Mouse (Mus musculus): ENCODE data around the gene Pkp4. TPM values are rescaled to one million over a fixed set of nuclear protein-coding genes. Genes with fewer than 3 reads are reported as not detected.

The Pkp4 gene
- polyA plus RNA-seq, 1 experiment from 2014 or later = 28.2 TPM

GRCm38 (mm10) chr2:59162285-59162600 is 1.6 kb downstream of the Pkp4 start:
- no peaks in the 10 kb centered on the region for H3K27me3 ChIP-seq (ENCODE audit: control insufficient read depth, insufficient read depth, low read depth, low read length)
- peak overlapping the region; percentile 97; the same call in 1 of the 2 replicates for H3K27ac ChIP-seq (ENCODE audit: low read length)
- WGBS = 16% methylated on average over 8 of the region's 8 CpGs
- no peak for ATAC-seq (ENCODE audit: low read depth)
- H3K9me3 ChIP-seq (ENCODE audit: control insufficient read depth, low read length) = no peaks in the 10 kb centered on the region
- peak overlapping the region; percentile 98 for H3K4me3 ChIP-seq (ENCODE audit: low read length)
- H3K36me3 ChIP-seq (ENCODE audit: control insufficient read depth, insufficient read depth, low read length) = no peaks in the 10 kb centered on the region
- peak overlapping the region; percentile 73 for H3K4me2 ChIP-seq (ENCODE audit: low read depth, low read length)
- H3K9ac ChIP-seq (ENCODE audit: low read length) = peak overlapping the region; percentile 93
- H3K4me1 ChIP-seq (replicated peaks; ENCODE audit: control insufficient read depth, insufficient read depth, low read length) = peaks cover 17% of the 10 kb centered on the region; the same call in 1 of the 2 replicates

- Histone ChIP-seq H3K9me3 (ENCODE audit: control insufficient read depth, low read length) (no peaks in the 10 kb centered on the region), H3K27ac (ENCODE audit: low read length) (peak overlapping the region; percentile 32; the same call in 1 of the 2 replicates), H3K36me3 (ENCODE audit: control insufficient read depth, insufficient read depth, low read length) (0 out of 2 replicates have a peak, but pooled peaks cover 2% of the 10 kb centered on the region), H3K4me1 (replicated peaks; ENCODE audit: control insufficient read depth, insufficient read depth, low read length) (peaks cover 31% of the 10 kb centered on the region), H3K9ac (ENCODE audit: low read length) (no peak overlapping the region), H3K4me2 (ENCODE audit: low read depth, low read length) (no peak overlapping the region), H3K4me3 (ENCODE audit: low read length) (no peak overlapping the region), H3K27me3 (ENCODE audit: control insufficient read depth, insufficient read depth, low read depth, low read length) (no peaks in the 10 kb centered on the region)
- WGBS = 57% methylated on average over 4 of the region's 4 CpGs
- ATAC-seq (ENCODE audit: low read depth) = no peak
These were observed 6.3 kb downstream of the Pkp4 start for GRCm38 (mm10) chr2:59166976-59167375.

- Histone ChIP-seq H3K9ac (ENCODE audit: low read length) (no peak overlapping the region), H3K4me2 (ENCODE audit: low read depth, low read length) (no peak overlapping the region), H3K9me3 (ENCODE audit: control insufficient read depth, low read length) (no peaks in the 10 kb centered on the region), H3K4me3 (ENCODE audit: low read length) (no peak overlapping the region), H3K27ac (ENCODE audit: low read length) (peak overlapping the region; percentile 32), H3K27me3 (ENCODE audit: control insufficient read depth, insufficient read depth, low read depth, low read length) (no peaks in the 10 kb centered on the region), H3K36me3 (ENCODE audit: control insufficient read depth, insufficient read depth, low read length) (0 out of 2 replicates have a peak, but pooled peaks cover 2% of the 10 kb centered on the region), H3K4me1 (replicated peaks; ENCODE audit: control insufficient read depth, insufficient read depth, low read length) (peaks cover 31% of the 10 kb centered on the region)
- peak; percentile 55 for ATAC-seq (ENCODE audit: low read depth)
- WGBS = 53% methylated on average over 4 of the region's 4 CpGs
These were observed 7.2 kb downstream of the Pkp4 start for GRCm38 (mm10) chr2:59167830-59168229.

GRCm38 (mm10) chr2:59169572-59170207 is 9.0 kb downstream of the Pkp4 start:
- H3K4me2 ChIP-seq (ENCODE audit: low read depth, low read length) = peak overlapping the region; percentile 30; the same call in 1 of the 2 replicates
- H3K36me3 ChIP-seq (ENCODE audit: control insufficient read depth, insufficient read depth, low read length) = 0 out of 2 replicates have a peak, but pooled peaks cover 2% of the 10 kb centered on the region
- H3K27ac ChIP-seq (ENCODE audit: low read length) = peak overlapping the region; percentile 62; the same call in 1 of the 2 replicates
- H3K27me3 ChIP-seq (ENCODE audit: control insufficient read depth, insufficient read depth, low read depth, low read length) = no peaks in the 10 kb centered on the region
- no peak overlapping the region for H3K4me3 ChIP-seq (ENCODE audit: low read length)
- no peak overlapping the region for H3K9ac ChIP-seq (ENCODE audit: low read length)
- peaks cover 34% of the 10 kb centered on the region for H3K4me1 ChIP-seq (replicated peaks; ENCODE audit: control insufficient read depth, insufficient read depth, low read length)
- H3K9me3 ChIP-seq (ENCODE audit: control insufficient read depth, low read length) = no peaks in the 10 kb centered on the region
- no peak for ATAC-seq (ENCODE audit: low read depth)
- 45% methylated on average over 9 of the region's 9 CpGs for WGBS

GRCm38 (mm10) chr2:59170208-59170589 is 9.5 kb downstream of the Pkp4 start:
- Histone ChIP-seq H3K27me3 (ENCODE audit: control insufficient read depth, insufficient read depth, low read depth, low read length) (no peaks in the 10 kb centered on the region), H3K27ac (ENCODE audit: low read length) (no peak overlapping the region), H3K4me1 (replicated peaks; ENCODE audit: control insufficient read depth, insufficient read depth, low read length) (peaks cover 34% of the 10 kb centered on the region), H3K4me2 (ENCODE audit: low read depth, low read length) (no peak overlapping the region), H3K4me3 (ENCODE audit: low read length) (no peak overlapping the region), H3K9ac (ENCODE audit: low read length) (no peak overlapping the region), H3K9me3 (ENCODE audit: control insufficient read depth, low read length) (no peaks in the 10 kb centered on the region), H3K36me3 (ENCODE audit: control insufficient read depth, insufficient read depth, low read length) (0 out of 2 replicates have a peak, but pooled peaks cover 2% of the 10 kb centered on the region)
- 39% methylated on average over 3 of the region's 3 CpGs for WGBS
- peak; percentile 86 for ATAC-seq (ENCODE audit: low read depth)

GRCm38 (mm10) chr2:59170593-59170992 is 9.9 kb downstream of the Pkp4 start:
- Histone ChIP-seq H3K4me1 (replicated peaks; ENCODE audit: control insufficient read depth, insufficient read depth, low read length) (peaks cover 34% of the 10 kb centered on the region), H3K4me2 (ENCODE audit: low read depth, low read length) (peak overlapping the region; percentile 29; the same call in 1 of the 2 replicates), H3K27ac (ENCODE audit: low read length) (peak overlapping the region; percentile 66), H3K9ac (ENCODE audit: low read length) (no peak overlapping the region), H3K36me3 (ENCODE audit: control insufficient read depth, insufficient read depth, low read length) (0 out of 2 replicates have a peak, but pooled peaks cover 2% of the 10 kb centered on the region), H3K9me3 (ENCODE audit: control insufficient read depth, low read length) (no peaks in the 10 kb centered on the region), H3K4me3 (ENCODE audit: low read length) (no peak overlapping the region), H3K27me3 (ENCODE audit: control insufficient read depth, insufficient read depth, low read depth, low read length) (no peaks in the 10 kb centered on the region)
- peak; percentile 37; the same call in 1 of the 2 replicates for ATAC-seq (ENCODE audit: low read depth)
- WGBS = 71% methylated on average over 5 of the region's 5 CpGs

- Histone ChIP-seq H3K9me3 (ENCODE audit: control insufficient read depth, low read length) (no peaks in the 10 kb centered on the region), H3K27ac (ENCODE audit: low read length) (no peak overlapping the region; the same call in 1 of the 2 replicates), H3K4me3 (ENCODE audit: low read length) (no peak overlapping the region), H3K27me3 (ENCODE audit: control insufficient read depth, insufficient read depth, low read depth, low read length) (no peaks in the 10 kb centered on the region), H3K4me2 (ENCODE audit: low read depth, low read length) (no peak overlapping the region), H3K9ac (ENCODE audit: low read length) (no peak overlapping the region), H3K36me3 (ENCODE audit: control insufficient read depth, insufficient read depth, low read length) (0 out of 2 replicates have a peak, but pooled peaks cover 2% of the 10 kb centered on the region), H3K4me1 (replicated peaks; ENCODE audit: control insufficient read depth, insufficient read depth, low read length) (peaks cover 35% of the 10 kb centered on the region)
- no peak for ATAC-seq (ENCODE audit: low read depth)
- 55% methylated on average over 5 of the region's 5 CpGs for WGBS
These were observed 10.9 kb downstream of the Pkp4 start for GRCm38 (mm10) chr2:59171533-59171932.

- Histone ChIP-seq H3K9ac (ENCODE audit: low read length) (no peak overlapping the region), H3K27me3 (ENCODE audit: control insufficient read depth, insufficient read depth, low read depth, low read length) (no peaks in the 10 kb centered on the region), H3K36me3 (ENCODE audit: control insufficient read depth, insufficient read depth, low read length) (0 out of 2 replicates have a peak, but pooled peaks cover 2% of the 10 kb centered on the region), H3K9me3 (ENCODE audit: control insufficient read depth, low read length) (no peaks in the 10 kb centered on the region), H3K4me2 (ENCODE audit: low read depth, low read length) (0 out of 2 replicates have a peak overlapping the region, but pooled peaks have one; percentile 13), H3K4me1 (replicated peaks; ENCODE audit: control insufficient read depth, insufficient read depth, low read length) (peaks cover 36% of the 10 kb centered on the region), H3K4me3 (ENCODE audit: low read length) (no peak overlapping the region), H3K27ac (ENCODE audit: low read length) (peak overlapping the region; percentile 55)
- peak; percentile 70 for ATAC-seq (ENCODE audit: low read depth)
- 64% methylated on average over 6 of the region's 6 CpGs for WGBS
These were observed 15.3 kb downstream of the Pkp4 start for GRCm38 (mm10) chr2:59175926-59176325.

- Histone ChIP-seq H3K4me1 (replicated peaks; ENCODE audit: control insufficient read depth, insufficient read depth, low read length) (peaks cover 27% of the 10 kb centered on the region), H3K4me3 (ENCODE audit: low read length) (no peak overlapping the region), H3K36me3 (ENCODE audit: control insufficient read depth, insufficient read depth, low read length) (no peaks in the 10 kb centered on the region), H3K4me2 (ENCODE audit: low read depth, low read length) (no peak overlapping the region), H3K9ac (ENCODE audit: low read length) (no peak overlapping the region), H3K9me3 (ENCODE audit: control insufficient read depth, low read length) (no peaks in the 10 kb centered on the region), H3K27ac (ENCODE audit: low read length) (no peak overlapping the region), H3K27me3 (ENCODE audit: control insufficient read depth, insufficient read depth, low read depth, low read length) (no peaks in the 10 kb centered on the region)
- no peak for ATAC-seq (ENCODE audit: low read depth)
- WGBS = 74% methylated on average over 8 of the region's 8 CpGs
These were observed 17.5 kb downstream of the Pkp4 start for GRCm38 (mm10) chr2:59178191-59178590.

Measured in lung, embryonic 16.5 days (tissue).